Mouse (Mus musculus) testis, adult 2 months (tissue): ENCODE results near the gene BC048403.

Source experiments
- CTCF ChIP-seq: fragments of 200-500 bp; IDR thresholded peaks from 2 replicates; pipeline ENCODE4 v1.5.1; 2012; ENCODE audit warnings: low read depth, mild to moderate bottlenecking, inconsistent platforms, low read length, moderate library complexity; ENCODE audit not compliant: control insufficient read depth, insufficient read depth, insufficient replicate concordance
- POLR2A ChIP-seq: fragments of 200-500 bp; IDR thresholded peaks from 2 replicates; pipeline ENCODE4 v1.6.1; 2012; ENCODE audit warnings: low read depth, mild to moderate bottlenecking, inconsistent platforms, low read length, moderate library complexity; ENCODE audit not compliant: control insufficient read depth

DNA sequence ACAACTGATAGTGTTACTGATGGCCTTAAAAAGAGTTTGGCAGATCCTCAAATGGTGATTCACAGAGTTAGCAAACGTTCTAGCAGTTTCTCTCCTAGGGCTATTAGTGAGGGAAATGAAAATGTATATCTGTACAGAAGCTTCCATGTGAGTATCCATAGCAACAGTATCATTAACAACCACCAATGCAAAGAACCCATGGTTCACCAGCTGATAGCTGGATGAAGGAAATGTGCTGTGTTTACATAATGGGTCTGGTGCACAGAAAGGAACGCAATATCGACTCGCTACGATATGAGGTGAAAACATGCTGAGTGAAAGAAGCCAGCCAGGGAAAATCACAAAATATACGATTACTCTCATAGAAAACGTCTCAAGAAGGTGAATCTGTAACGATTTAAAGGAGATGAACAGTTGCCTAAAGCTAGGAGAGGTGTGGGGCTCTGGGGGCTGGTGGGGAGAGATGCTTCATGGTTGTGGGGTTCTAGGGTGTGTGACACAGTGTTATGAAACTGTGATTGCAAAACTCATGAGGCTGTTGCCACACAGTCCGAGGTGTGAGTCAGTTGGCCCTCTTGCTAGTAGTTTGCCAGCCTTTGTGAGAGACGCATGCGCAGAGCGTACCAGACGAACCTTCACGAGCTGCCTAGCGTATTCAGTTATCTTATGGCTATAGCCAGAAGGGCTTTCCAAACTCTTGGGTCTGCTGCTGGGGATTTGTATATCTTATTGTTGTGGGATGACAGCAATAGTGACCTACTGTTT lies 34.2 kb upstream of the BC048403 start:
- TF ChIP-seq POLR2A, result peak; percentile 46; the same call in 1 of the 2 replicates
- no peak for TF ChIP-seq CTCF
